Mouse (Mus musculus): ENCODE measurements around the gene Olfr77.

Olfr77 gene

DNA sequence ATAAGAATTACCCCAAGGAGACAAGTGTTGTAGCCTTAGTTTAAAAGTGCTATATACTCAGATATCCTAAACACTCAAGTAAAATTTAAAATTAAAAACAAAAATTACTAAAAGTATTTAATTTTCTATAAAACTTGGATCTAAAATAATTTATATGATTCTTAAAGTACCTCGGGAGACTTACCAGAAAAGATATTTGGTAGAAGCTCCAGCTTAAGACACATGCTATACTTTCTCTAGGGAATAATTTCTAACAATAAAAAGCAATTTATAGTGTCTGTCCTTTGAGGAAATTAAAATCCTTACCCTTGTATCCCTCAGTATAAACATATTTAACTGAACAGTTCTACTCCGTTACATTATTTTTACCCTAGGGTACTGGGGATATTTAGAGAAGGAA lies at the start of gene Olfr77:
Gene Olfr77, plus strand, starts transcription at position 301 of the 400 bp plus-strand sequence.
- DNase-seq, result no peak

DNA sequence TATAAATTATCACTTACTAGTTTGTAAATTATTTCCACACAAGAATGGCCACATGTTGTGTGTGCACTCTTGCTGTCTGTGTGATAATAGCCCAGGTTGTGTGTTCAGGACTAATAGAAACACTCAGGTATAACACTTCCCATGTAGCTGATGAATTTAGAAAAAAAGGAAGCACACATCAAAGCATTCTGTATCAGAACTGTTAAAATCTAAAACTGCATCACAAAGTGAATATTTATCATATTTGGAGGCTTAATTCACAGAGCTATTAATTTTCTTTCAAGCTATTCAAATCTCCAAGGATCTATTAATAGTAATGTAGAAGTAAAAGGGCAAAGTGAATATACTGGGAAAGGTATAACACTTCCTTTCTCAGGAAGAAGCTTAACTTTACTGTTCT lies 28.8 kb upstream of the Olfr77 start, which contains the start of gene Olfr862:
Gene Olfr862, minus strand, starts transcription at position 101 of the 400 bp plus-strand sequence.
- DNase-seq, result no peak

DNA sequence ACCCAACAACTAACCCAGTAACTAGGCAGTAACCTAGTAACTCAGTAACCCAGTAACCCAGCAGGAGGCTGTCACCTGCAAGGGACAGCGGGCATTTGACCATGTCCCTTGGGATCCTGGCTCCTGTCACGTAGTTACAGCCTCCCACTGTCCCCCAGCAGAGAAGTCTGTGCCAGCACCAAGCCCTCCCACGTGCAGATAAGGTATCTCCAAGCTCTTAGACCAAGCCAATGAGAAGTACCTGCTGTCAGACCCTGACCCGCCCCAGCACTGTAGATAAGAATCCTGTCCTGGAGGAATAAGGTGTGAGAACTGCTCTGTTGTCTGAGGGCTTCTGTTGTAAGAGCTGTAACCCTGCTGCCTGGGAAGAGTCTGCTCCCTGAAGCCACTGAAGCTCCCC lies 5.5 kb upstream of the Olfr77 start:
- no peak for DNase-seq
